Mouse (Mus musculus) CH12.LX (cell line): Measurements from ENCODE around the gene Ism2. TPM values are rescaled to one million over a fixed set of nuclear protein-coding genes. Genes with fewer than 3 reads are reported as not detected.

Experiments used
- DNase-seq: peaks from one replicate; pipeline ENCODE4 v3.0.0-alpha.2; 2013; ENCODE audit errors: extremely low read depth
- H3K27ac ChIP-seq: 2 replicates; pipeline ENCODE4 v1.5.1; 2012; ENCODE audit warnings: low read depth, mild to moderate bottlenecking, control low read depth, moderate library complexity; ENCODE audit not compliant: insufficient read depth
- H3K27me3 ChIP-seq: replicated peaks from 2 replicates; pipeline ENCODE3; 2012; ENCODE audit warnings: inconsistent platforms
- H3K36me3 ChIP-seq, 2 experiments: replicated peaks in 1 of 2; 2 replicates each; pipeline versions ENCODE3 to v1.6.1; 2012; ENCODE audit warnings: inconsistent platforms in 1 of 2, low read length in 1 of 2, mild to moderate bottlenecking in 1 of 2, mixed read lengths in 1 of 2, moderate library complexity in 1 of 2; ENCODE audit not compliant: control insufficient read depth in 1 of 2, insufficient read depth in 1 of 2
- H3K4me1 ChIP-seq, 2 experiments: 2 replicates each; pipeline ENCODE4 v1.6.1; 2012; ENCODE audit warnings: inconsistent platforms in 1 of 2, moderate library complexity in 1 of 2; ENCODE audit not compliant: insufficient read depth in 2 of 2, control insufficient read depth in 1 of 2
- H3K4me2 ChIP-seq: 2 replicates; pipeline ENCODE4 v1.6.1; 2012; ENCODE audit warnings: low read depth, mild to moderate bottlenecking, control low read depth; ENCODE audit not compliant: poor library complexity, insufficient read depth, severe bottlenecking
- H3K4me3 ChIP-seq, 3 experiments: fragments of 150-350 bp in 1 of 3; sonication (generic) in 1 of 3; replicated peaks in 1 of 3; 2 replicates each; pipeline versions ENCODE3 to v1.5.1; 2011 to 2012; ENCODE audit warnings: low read depth in 2 of 3, low read length in 2 of 3, mild to moderate bottlenecking in 2 of 3, moderate library complexity in 2 of 3, control low read depth in 1 of 3, improper control_type of control experiment in 1 of 3, inconsistent platforms in 1 of 3, mixed read lengths in 1 of 3; ENCODE audit not compliant: poor library complexity in 1 of 3
- H3K79me2 ChIP-seq: replicated peaks from 2 replicates; pipeline ENCODE4 v1.6.1; 2012; ENCODE audit warnings: mild to moderate bottlenecking, moderate library complexity; ENCODE audit not compliant: control insufficient read depth, poor library complexity, insufficient read depth, severe bottlenecking; ENCODE audit errors: extremely low read depth
- H3K9ac ChIP-seq: 2 replicates; pipeline ENCODE4 v1.6.1; 2012; ENCODE audit warnings: low read depth, mild to moderate bottlenecking, control low read depth, moderate library complexity; ENCODE audit not compliant: insufficient read depth
- H3K9me3 ChIP-seq: replicated peaks from 2 replicates; pipeline ENCODE3; 2012; ENCODE audit warnings: low read length, inconsistent platforms, mixed read lengths
- BHLHE40 ChIP-seq: IDR thresholded peaks from 2 replicates; pipeline ENCODE4 v1.6.1; 2011; ENCODE audit warnings: mild to moderate bottlenecking, low read depth, low read length, improper control_type of control experiment
- CHD1 ChIP-seq: IDR thresholded peaks from 2 replicates; pipeline ENCODE4 v1.6.1; 2012; ENCODE audit warnings: low read depth, low read length, improper control_type of control experiment, inconsistent platforms
- CHD2 ChIP-seq: IDR thresholded peaks from 2 replicates; pipeline ENCODE4 v1.6.1; 2011; ENCODE audit warnings: low read length, improper control_type of control experiment
- E2F4 ChIP-seq: IDR thresholded peaks from 2 replicates; pipeline ENCODE4 v1.6.1; 2011; ENCODE audit warnings: low read depth, low read length, improper control_type of control experiment; ENCODE audit not compliant: insufficient replicate concordance
- EP300 ChIP-seq: IDR thresholded peaks from 2 replicates; pipeline ENCODE4 v1.6.1; 2011; ENCODE audit warnings: low read length, improper control_type of control experiment
- GABPA ChIP-seq: IDR thresholded peaks from 2 replicates; pipeline ENCODE4 v1.6.1; 2012; ENCODE audit warnings: low read depth, low read length, improper control_type of control experiment, inconsistent platforms; ENCODE audit not compliant: insufficient replicate concordance
- HCFC1 ChIP-seq: IDR thresholded peaks from 2 replicates; pipeline ENCODE4 v1.6.1; 2012; ENCODE audit warnings: low read depth, mild to moderate bottlenecking, inconsistent platforms, low read length, improper control_type of control experiment
- IRF4 ChIP-seq: IDR thresholded peaks from 2 replicates; pipeline ENCODE4 v1.6.1; 2014; ENCODE audit warnings: low read depth, mild to moderate bottlenecking, inconsistent platforms, low read length, improper control_type of control experiment
- JUN ChIP-seq: IDR thresholded peaks from 2 replicates; pipeline ENCODE4 v1.6.1; 2011; ENCODE audit warnings: low read depth, mild to moderate bottlenecking, low read length, improper control_type of control experiment, moderate library complexity; ENCODE audit not compliant: insufficient read depth
- KAT2A ChIP-seq: IDR thresholded peaks from 2 replicates; pipeline ENCODE4 v1.6.1; 2012; ENCODE audit warnings: low read length, improper control_type of control experiment, inconsistent platforms; ENCODE audit not compliant: insufficient replicate concordance
- MAFK ChIP-seq: IDR thresholded peaks from 2 replicates; pipeline ENCODE4 v1.6.1; 2011; ENCODE audit warnings: low read length, improper control_type of control experiment; ENCODE audit not compliant: insufficient replicate concordance
- MAX ChIP-seq: IDR thresholded peaks from 2 replicates; pipeline ENCODE4 v1.6.1; 2011; ENCODE audit warnings: low read length, improper control_type of control experiment
- MAZ ChIP-seq: IDR thresholded peaks from 2 replicates; pipeline ENCODE4 v1.6.1; 2012; ENCODE audit warnings: low read depth, mild to moderate bottlenecking, inconsistent platforms, low read length, improper control_type of control experiment, moderate library complexity
- MXI1 ChIP-seq: IDR thresholded peaks from 2 replicates; pipeline ENCODE4 v1.6.1; 2011; ENCODE audit warnings: mild to moderate bottlenecking, low read depth, low read length, improper control_type of control experiment
- MYC ChIP-seq: IDR thresholded peaks from 2 replicates; pipeline ENCODE4 v1.6.1; 2011; ENCODE audit warnings: low read depth, mild to moderate bottlenecking, improper control_type of control experiment, low read length
- NELFE ChIP-seq: IDR thresholded peaks from 2 replicates; pipeline ENCODE4 v1.6.1; 2011; ENCODE audit warnings: low read depth, low read length, improper control_type of control experiment
- PAX5 ChIP-seq: IDR thresholded peaks from 2 replicates; pipeline ENCODE4 v1.6.1; 2012; ENCODE audit warnings: low read length, inconsistent platforms, mixed read lengths
- SIN3A ChIP-seq: IDR thresholded peaks from 2 replicates; pipeline ENCODE4 v1.6.1; 2012; ENCODE audit warnings: low read length, improper control_type of control experiment, inconsistent platforms
- SMC3 ChIP-seq: IDR thresholded peaks from 2 replicates; pipeline ENCODE4 v1.6.1; 2011; ENCODE audit warnings: low read depth, low read length, improper control_type of control experiment
- TCF12 ChIP-seq: IDR thresholded peaks from 2 replicates; pipeline ENCODE4 v1.6.1; 2014; ENCODE audit warnings: low read depth, mild to moderate bottlenecking, inconsistent platforms, low read length, improper control_type of control experiment
- USF1 ChIP-seq: IDR thresholded peaks from 2 replicates; pipeline ENCODE4 v1.6.1; 2014; ENCODE audit warnings: low read depth, mild to moderate bottlenecking, inconsistent platforms, low read length, improper control_type of control experiment
- USF2 ChIP-seq: conservative IDR thresholded peaks from 2 replicates; pipeline ENCODE4 v1.6.1; 2011; ENCODE audit warnings: low read depth, low read length, improper control_type of control experiment
- ZKSCAN1 ChIP-seq: IDR thresholded peaks from 2 replicates; pipeline ENCODE4 v1.6.1; 2012; ENCODE audit warnings: low read depth, inconsistent platforms, low read length, improper control_type of control experiment, borderline replicate concordance
- ZMIZ1 ChIP-seq: IDR thresholded peaks from 2 replicates; pipeline ENCODE4 v1.6.1; 2012; ENCODE audit warnings: low read depth, mild to moderate bottlenecking, inconsistent platforms, low read length, improper control_type of control experiment
- dilution Hi-C: fragments of 300-500 bp; cut with MboI; formaldehyde crosslinking; loops from 2 replicates; pipeline ENCODE4 v1.14.3; 2020; ENCODE audit warnings: low sequenced_read_pairs; ENCODE audit not compliant: extremely low pct_unique_long_range_greater_than_20kb, extremely low pct_ligation_motif_present
- in situ Hi-C: fragments of 300-500 bp; cut with MboI; formaldehyde crosslinking; loops from 3 replicates; pipeline ENCODE4 v1.14.3; 2019; ENCODE audit warnings: low sequenced_read_pairs, low pct_ligation_motif_present, low pct_unique_long_range_greater_than_20kb, mixed read lengths
- polyA plus RNA-seq: library from polyadenylated mRNA; unstranded; fragments of >175 nt; gene quantifications from 2 replicates; pipeline ENCODE4 v1.2.1, GENCODE M21; 2012; ENCODE audit warnings: low read depth; ENCODE audit not compliant: insufficient read length
- total RNA-seq, 2 experiments: library from RNA; depleted of rRNA; stranded (reverse); fragments of 300-350 nt in 1 of 2; fragments of >200 nt in 1 of 2; gene quantifications; 2 replicates each; pipeline ENCODE4 v1.2.3; 2012 to 2014

Gene Ism2
- total and polyA plus RNA-seq, 3 experiments, result 0.08 TPM; not detected in 2

DNA sequence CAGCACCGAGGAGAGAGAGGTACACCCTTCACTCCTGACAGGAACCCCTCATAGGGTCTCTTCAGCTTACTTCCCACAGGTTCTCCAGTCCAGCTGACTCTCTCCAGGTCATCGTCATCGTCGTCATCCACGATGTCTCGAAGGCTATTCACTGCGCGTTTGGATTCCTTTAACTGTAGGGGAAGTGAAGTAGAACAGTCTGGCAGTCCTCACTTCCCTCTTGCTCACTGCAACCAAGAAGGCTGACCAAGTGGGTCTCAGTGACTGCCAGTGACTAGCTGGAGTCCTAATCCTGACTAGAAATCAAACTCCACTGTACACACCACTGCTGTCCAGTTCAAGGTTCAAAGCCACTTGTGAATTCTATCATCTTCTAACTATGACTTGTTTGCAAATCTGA lies 38.9 kb downstream of the Ism2 start:
- Histone ChIP-seq H3K9ac (no peak overlapping the region), H3K27me3 (no peaks in the 10 kb centered on the region), H3K79me2 (peaks cover 2% of the 10 kb centered on the region), H3K4me3 (no peak overlapping the region), H3K36me3 (peaks cover 55 to 70% of the 10 kb centered on the region in 2 experiments), H3K27ac (no peak overlapping the region), H3K9me3 (no peaks in the 10 kb centered on the region), H3K4me1 (peaks cover 0 to 38% of the 10 kb centered on the region in 2 experiments; a peak in 2 of 4 replicates), H3K4me2 (no peak overlapping the region)
- dilution Hi-C loops (no loop called here), in situ Hi-C loops (no loop called here)
- no peak for DNase-seq
- TF ChIP-seq USF1, result no peak
- TF ChIP-seq MAFK, result no peak
- no peak for TF ChIP-seq ZKSCAN1
- no peak for TF ChIP-seq JUN
- TF ChIP-seq ZMIZ1, result no peak

DNA sequence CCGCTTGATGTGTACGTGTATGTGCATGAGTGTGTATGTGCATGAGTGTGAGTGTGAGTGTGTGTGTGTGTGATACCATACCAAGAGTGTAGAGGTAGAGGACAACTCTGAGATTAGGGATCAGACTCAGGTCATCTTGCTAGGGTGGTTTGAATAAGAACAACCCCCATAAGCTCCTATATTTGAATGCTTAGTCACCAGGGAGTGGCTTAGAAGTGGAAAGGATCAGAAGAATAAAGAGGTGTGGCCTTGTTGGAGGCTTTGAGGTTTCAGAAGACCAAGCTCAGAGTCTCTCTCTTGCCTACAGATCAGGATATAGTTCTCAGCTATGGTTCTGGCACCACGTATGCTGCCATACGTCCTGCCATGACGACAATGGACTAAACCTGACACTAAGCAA lies 42.9 kb downstream of the Ism2 start:
- H3K36me3 ChIP-seq, result peaks cover 71 to 87% of the 10 kb centered on the region in 2 experiments
- no peaks in the 10 kb centered on the region for H3K79me2 ChIP-seq
- H3K4me3 ChIP-seq, result no peak overlapping the region
- H3K4me1 ChIP-seq, result peaks cover 0 to 16% of the 10 kb centered on the region in 2 experiments; a peak in 3 of 4 replicates
- TF ChIP-seq E2F4 (no peak), HCFC1 (no peak), PAX5 (no peak), SIN3A (no peak), MYC (no peak), SMC3 (no peak), EP300 (no peak), GABPA (no peak)
- DNase-seq, result no peak
- in situ Hi-C loops (no loop called here), dilution Hi-C loops (no loop called here)
- no peaks in the 10 kb centered on the region for H3K27me3 ChIP-seq
- H3K9ac ChIP-seq, result no peak overlapping the region
- no peaks in the 10 kb centered on the region for H3K9me3 ChIP-seq
- H3K4me2 ChIP-seq, result no peak overlapping the region
- H3K27ac ChIP-seq, result no peak overlapping the region

DNA sequence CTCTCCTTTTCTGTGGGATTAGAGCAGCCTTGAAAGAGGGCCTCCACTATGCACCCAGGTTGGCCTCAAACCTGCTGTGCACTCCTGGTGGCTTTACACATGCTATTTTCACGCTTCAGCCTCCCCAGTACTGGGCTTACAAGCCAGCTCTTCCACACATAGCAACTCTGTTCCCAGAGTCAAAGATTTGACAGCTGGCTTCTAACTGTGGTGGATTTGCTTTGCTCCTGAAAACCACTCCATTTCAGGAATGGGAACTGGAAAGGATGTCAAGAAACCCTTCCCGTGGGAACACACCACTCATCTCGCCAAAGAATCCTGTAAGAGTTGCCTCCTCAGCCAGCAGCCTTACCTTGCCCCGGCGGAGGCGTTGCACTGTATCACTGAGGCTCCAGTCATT lies 45.6 kb downstream of the Ism2 start:
- no peak for DNase-seq
- Histone ChIP-seq H3K4me2 (no peak overlapping the region), H3K4me1 (peaks cover 0 to 16% of the 10 kb centered on the region in 2 experiments; a peak in 3 of 4 replicates), H3K27ac (no peak overlapping the region), H3K9me3 (no peaks in the 10 kb centered on the region), H3K27me3 (no peaks in the 10 kb centered on the region), H3K79me2 (no peaks in the 10 kb centered on the region), H3K36me3 (peaks cover 76 to 93% of the 10 kb centered on the region in 2 experiments), H3K4me3 (no peak overlapping the region), H3K9ac (no peak overlapping the region)
- dilution Hi-C loops, result no loop called here
- in situ Hi-C loops, result no loop called here
- TF ChIP-seq BHLHE40 (no peak), MAZ (no peak), CHD1 (no peak), SIN3A (no peak), ZMIZ1 (no peak), MXI1 (no peak), CHD2 (no peak), USF2 (no peak), MAX (no peak), MYC (no peak), EP300 (no peak), KAT2A (no peak), NELFE (no peak), E2F4 (no peak), IRF4 (no peak), TCF12 (no peak), MAFK (no peak)
